Mouse (Mus musculus) megakaryocyte, embryonic 14.5 days (primary cell): Measurements from ENCODE around the gene Hist1h2ba.

Source experiments
- FLI1 ChIP-seq: IDR thresholded peaks from 2 replicates; pipeline ENCODE4 v1.6.1; 2012; ENCODE audit warnings: low read length, inconsistent platforms, mixed read lengths
- GATA1 ChIP-seq: IDR thresholded peaks from 3 replicates; pipeline ENCODE4 v1.6.1; 2012; ENCODE audit warnings: mixed read lengths, low read length, inconsistent platforms, borderline replicate concordance

DNA sequence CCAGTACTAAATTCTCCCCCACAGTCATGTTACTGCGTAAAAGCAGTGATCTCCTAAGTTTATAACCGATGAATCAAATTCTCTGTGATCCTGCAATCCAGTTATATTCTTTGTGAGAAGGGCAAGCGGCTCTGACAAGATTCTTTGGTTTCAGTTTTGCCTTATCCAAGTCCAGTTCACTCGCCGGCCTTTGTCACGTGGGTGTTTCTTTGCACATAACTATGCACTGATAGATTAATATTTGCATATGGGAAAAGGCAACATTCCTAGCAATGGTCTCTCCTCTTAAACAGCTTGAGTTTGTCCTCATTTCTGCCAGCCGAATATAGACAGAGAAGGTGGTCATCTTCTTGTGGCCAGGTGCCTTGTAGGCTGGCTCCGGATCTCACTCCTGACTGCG lies 3.5 kb downstream of the Hist1h2ba start:
- TF ChIP-seq GATA1 (no peak), FLI1 (no peak)
